Mouse (Mus musculus): ENCODE data around the gene Hspa8.

DNA sequence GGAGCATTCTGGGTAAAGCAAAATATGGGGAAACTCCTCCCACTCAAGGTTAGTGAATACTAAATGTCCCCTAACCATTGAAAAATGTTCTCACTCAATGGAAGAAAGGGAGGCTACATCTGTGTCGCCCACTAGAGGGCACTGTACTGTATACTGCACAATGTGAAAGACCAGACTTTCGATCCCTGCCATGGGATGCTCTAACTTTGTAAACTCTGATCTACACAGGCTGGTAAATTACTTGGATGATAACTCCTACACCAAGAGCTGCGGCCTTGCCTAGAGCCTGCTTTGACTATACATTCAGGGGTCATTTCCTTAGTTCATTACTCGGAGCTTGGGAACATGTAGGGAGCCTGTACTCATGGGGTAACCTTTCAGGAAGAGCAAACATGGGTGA lies 44.4 kb upstream of the Hspa8 start:
- no peak for TF ChIP-seq GATA1 (IDR thresholded peaks at IDR 0.05; ENCODE audit: borderline replicate concordance, low read length)
- TF ChIP-seq FLI1 (IDR thresholded peaks at IDR 0.05; ENCODE audit: low read length), result no peak
